Mouse (Mus musculus) G1E (cell line): ENCODE measurements around the gene Rag2.

ENCODE experiments used
- CTCF ChIP-seq: IDR thresholded peaks from 2 replicates; pipeline ENCODE4 v1.5.1; 2012; ENCODE audit warnings: low read depth, low read length, inconsistent platforms, mixed read lengths
- POLR2AphosphoS5 ChIP-seq: IDR thresholded peaks from 2 replicates; pipeline ENCODE4 v1.6.1; 2012; ENCODE audit warnings: low read depth, low read length, inconsistent platforms; ENCODE audit not compliant: insufficient replicate concordance

- TF ChIP-seq POLR2AphosphoS5 (no peak), CTCF (no peak)
These were observed 1.5 kb upstream of the Rag2 start for GRCm38 (mm10) chr2:101623042-101623441.
